Mouse (Mus musculus): ENCODE data around the gene Trim68.
"Not testable (repeated sequence)": the region's sequence is repeated elsewhere in the genome, so short reads cannot be mapped to it uniquely, and the experiment has no call there.

The Trim68 gene

GRCm38 (mm10) chr7:102686944-102687501 is at the start of gene Trim68:
Trim68 (minus strand) TSS chr7:102687327.
- peak; percentile 90 to 91 for DNase-seq (ENCODE audit: low spot score in 2 of 2)

- no peak for DNase-seq (ENCODE audit: low spot score in 2 of 2)
Measured at GRCm38 (mm10) chr7:102733793-102734192, 46.7 kb upstream of the Trim68 start.

GRCm38 (mm10) chr7:102727391-102727790 is 40.3 kb upstream of the Trim68 start, which contains the start of gene Olfr559:
Olfr559 (minus strand) TSS chr7:102727491.
- no peak for DNase-seq (ENCODE audit: low spot score in 2 of 2)

- no peak for DNase-seq (ENCODE audit: low spot score in 2 of 2)
Measured at GRCm38 (mm10) chr7:102718970-102719369, 31.8 kb upstream of the Trim68 start, which contains the start of gene Olfr33. Olfr33 (minus strand) TSS chr7:102719070.

GRCm38 (mm10) chr7:102701915-102702314 is 14.8 kb upstream of the Trim68 start, which contains the start of gene Olfr558:
Olfr558 (plus strand) TSS chr7:102702215.
- DNase-seq (ENCODE audit: low spot score in 2 of 2): no peak

GRCm38 (mm10) chr7:102698461-102698860 is 11.3 kb upstream of the Trim68 start:
- no peak for DNase-seq (ENCODE audit: low spot score in 2 of 2)

- peak in 1 of 2 experiments; percentile 35 for DNase-seq (ENCODE audit: low spot score in 2 of 2)
Measured at GRCm38 (mm10) chr7:102695358-102696125, 8.4 kb upstream of the Trim68 start, which contains the start of gene Olfr557. Olfr557 (plus strand) TSS chr7:102695910.

GRCm38 (mm10) chr7:102681916-102682315 is 5.2 kb downstream of the Trim68 start:
- no peak for DNase-seq (ENCODE audit: low spot score in 2 of 2)

GRCm38 (mm10) chr7:102676225-102676624 is 10.9 kb downstream of the Trim68 start:
- DNase-seq (ENCODE audit: low spot score in 2 of 2): no peak

GRCm38 (mm10) chr7:102665378-102665777 is 21.7 kb downstream of the Trim68 start:
- DNase-seq (ENCODE audit: low spot score in 2 of 2): no peak

- DNase-seq (ENCODE audit: low spot score in 2 of 2): no peak
Measured at GRCm38 (mm10) chr7:102664599-102664998, 22.5 kb downstream of the Trim68 start, which contains the start of gene Olfr556. Olfr556 (plus strand) TSS chr7:102664899.

GRCm38 (mm10) chr7:102658523-102658922 is 28.6 kb downstream of the Trim68 start, which contains the start of gene Olfr555:
Olfr555 (plus strand) TSS chr7:102658823.
- DNase-seq (ENCODE audit: low spot score in 2 of 2): no peak

GRCm38 (mm10) chr7:102644945-102645344 is 42.2 kb downstream of the Trim68 start:
- DNase-seq (ENCODE audit: low spot score in 2 of 2): not testable (repeated sequence)

GRCm38 (mm10) chr7:102638132-102638531 is 49.0 kb downstream of the Trim68 start, which contains the start of gene Olfr554:
Olfr554 (plus strand) TSS chr7:102638432.
- no peak for DNase-seq (ENCODE audit: low spot score in 2 of 2)

GRCm38 (mm10) chr7:102636665-102637064 is 50.5 kb downstream of the Trim68 start:
- DNase-seq (ENCODE audit: low spot score in 2 of 2): peak in 1 of 2 experiments; percentile 67
